Mouse (Mus musculus) heart, adult 11 months (tissue): ENCODE measurements around the gene Carm1.
A peak's percentile ranks its signal among the peaks of the same experiment; 100 is the strongest.
"Not testable (repeated sequence)": the region's sequence is repeated elsewhere in the genome, so short reads cannot be mapped to it uniquely, and the experiment has no call there.

Experiments
- DNase-seq: peaks from one replicate; pipeline ENCODE4 v3.0.0; 2022

Carm1 gene

GRCm38 (mm10) chr9:21539981-21540753 lies 6.5 kb upstream of the Carm1 start:
- DNase-seq = no peak

- not testable (repeated sequence) for DNase-seq
These were observed 4.7 kb upstream of the Carm1 start for GRCm38 (mm10) chr9:21542001-21542400.

- peak; percentile 93 for DNase-seq
These were observed 1.3 kb upstream of the Carm1 start for GRCm38 (mm10) chr9:21545351-21545915.

- peak; percentile 100 for DNase-seq
These were observed 542 bp upstream of the Carm1 start for GRCm38 (mm10) chr9:21545916-21546788.

DNA sequence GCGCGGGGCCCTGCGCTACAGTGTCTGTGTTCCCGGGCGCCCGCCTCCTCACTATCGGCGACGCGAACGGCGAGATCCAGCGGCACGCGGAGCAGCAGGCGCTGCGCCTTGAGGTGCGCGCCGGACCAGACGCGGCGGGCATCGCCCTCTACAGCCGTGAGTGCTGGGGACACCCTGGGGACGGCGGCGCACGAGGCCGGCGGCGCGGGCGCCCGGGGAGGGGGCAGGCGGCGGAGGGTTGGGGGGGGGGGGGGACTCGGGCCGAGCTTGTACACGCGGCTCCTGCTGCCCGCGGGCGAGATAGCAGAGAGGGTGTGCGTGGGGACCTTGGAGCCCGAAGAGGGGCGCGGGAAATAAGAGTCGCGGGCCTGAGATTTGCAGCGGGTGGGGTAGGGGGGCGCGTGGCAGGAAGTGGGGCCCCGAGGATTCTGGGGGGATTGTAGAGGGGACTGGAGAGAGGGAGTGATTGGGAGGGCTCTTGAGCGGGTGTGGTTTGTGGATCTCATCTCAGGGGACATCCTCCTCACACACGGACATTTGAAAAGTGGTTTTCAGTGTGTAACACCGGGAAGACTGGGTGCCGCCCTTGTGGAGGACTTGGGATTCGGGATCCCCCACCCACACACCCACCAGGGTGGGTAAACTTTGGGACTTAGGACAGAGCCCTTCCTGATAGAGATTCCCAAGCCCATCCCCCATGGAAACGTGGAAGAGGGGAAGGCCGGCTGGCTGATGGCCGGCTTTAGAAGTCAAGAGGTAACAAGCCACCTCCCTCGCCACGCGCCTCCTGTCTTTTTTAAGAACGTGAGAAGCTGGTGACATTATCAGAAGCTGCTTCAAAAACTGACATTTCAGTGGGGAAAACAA lies 614 bp downstream of the Carm1 start:
- DNase-seq = peak; percentile 97

GRCm38 (mm10) chr9:21551049-21551448 lies 4.4 kb downstream of the Carm1 start:
- no peak for DNase-seq

DNA sequence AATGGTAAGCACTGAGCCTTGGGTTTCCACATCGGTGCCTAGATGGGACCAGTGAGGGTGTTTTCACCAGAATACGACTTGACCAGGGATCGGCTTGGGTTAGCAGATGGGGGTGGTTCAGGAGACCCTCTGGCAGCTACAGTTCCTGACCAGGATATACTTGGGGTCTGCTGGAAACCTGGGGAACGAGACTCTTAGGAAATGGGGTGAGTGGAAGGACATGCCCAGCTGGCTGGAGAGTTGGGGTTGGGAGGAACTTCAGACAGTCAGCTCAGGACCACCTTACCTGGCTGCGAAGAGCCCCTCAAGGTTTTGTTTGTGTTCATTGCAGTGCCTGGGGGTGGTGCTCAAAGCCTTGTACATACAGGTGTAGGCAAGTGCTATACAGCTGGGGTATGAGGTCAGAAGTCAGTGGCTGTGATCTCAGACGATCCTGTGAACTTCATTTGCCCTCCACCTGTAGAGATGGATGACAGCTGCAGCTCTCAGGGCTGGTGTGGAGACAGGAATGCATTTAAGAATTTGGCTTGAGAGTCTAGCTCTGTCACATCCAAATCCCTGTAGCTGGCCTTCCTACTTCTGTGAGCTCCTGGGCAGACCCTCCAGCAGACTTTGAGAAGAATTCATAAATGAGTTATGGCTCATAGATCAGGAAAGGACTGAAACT lies 7.0 kb downstream of the Carm1 start:
- no peak for DNase-seq

GRCm38 (mm10) chr9:21555198-21555742 lies 8.6 kb downstream of the Carm1 start:
- no peak for DNase-seq

GRCm38 (mm10) chr9:21556996-21557395 lies 10.3 kb downstream of the Carm1 start:
- no peak for DNase-seq

DNA sequence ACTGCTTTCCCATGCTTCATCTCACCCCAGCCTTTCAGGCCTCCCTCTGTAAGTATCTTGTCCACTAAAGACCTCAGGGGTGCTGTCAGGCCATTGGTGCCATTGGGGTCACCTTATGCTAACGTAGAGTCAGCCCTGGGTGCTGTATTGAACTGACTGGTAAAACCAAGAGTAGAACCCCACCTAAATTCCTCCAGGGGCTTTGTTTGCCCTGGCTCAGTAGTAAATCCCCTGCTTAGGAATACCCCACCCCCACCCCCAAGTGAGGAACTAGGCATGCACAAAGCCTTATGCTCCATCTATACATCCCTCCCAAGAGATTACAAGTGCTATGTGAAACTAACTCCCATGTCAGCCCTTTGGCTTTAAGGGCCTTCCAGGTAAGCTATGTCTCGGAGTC lies 10.9 kb downstream of the Carm1 start:
- no peak for DNase-seq

DNA sequence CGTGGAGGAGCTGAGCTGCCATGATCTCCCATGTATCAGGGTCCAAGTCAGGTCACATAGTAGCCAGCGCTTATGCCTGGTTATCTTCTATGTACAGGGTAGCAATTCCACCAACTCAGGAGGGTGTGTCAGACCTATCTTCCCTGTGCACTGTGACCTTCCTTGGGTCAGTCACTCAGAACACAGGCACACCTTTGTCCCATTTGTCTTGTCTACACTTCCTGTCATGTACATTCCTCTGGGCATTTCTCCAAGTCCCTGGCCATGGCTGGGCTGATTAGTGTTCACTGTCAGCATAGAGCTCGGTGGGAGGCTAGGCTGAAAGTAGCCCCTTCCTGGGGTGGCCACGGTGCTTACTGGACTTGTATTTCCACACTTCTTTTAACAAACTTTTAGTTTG lies 11.7 kb downstream of the Carm1 start:
- no peak for DNase-seq

GRCm38 (mm10) chr9:21559151-21559550 lies 12.5 kb downstream of the Carm1 start:
- DNase-seq = no peak

DNA sequence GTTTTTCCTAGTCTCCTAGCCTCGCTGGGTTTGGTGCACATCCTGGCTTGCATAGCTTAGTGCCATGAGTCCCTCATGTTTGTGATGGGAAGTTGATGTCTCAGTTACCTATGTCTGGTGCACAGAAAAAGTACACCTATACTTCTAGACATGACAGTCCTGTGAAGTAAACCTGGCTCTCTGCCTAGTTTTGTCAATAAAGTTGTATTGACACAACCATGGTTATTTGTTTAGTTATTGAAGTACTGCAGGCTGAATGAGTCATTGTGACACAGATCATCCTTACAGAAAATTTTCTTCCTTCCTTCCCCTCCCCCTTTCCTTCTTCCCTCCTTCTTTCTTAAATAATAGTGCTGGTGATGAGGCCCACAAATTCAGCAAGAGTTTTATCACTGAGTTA lies 17.7 kb downstream of the Carm1 start:
- no peak for DNase-seq

GRCm38 (mm10) chr9:21565004-21565586 lies 18.4 kb downstream of the Carm1 start:
- no peak for DNase-seq

DNA sequence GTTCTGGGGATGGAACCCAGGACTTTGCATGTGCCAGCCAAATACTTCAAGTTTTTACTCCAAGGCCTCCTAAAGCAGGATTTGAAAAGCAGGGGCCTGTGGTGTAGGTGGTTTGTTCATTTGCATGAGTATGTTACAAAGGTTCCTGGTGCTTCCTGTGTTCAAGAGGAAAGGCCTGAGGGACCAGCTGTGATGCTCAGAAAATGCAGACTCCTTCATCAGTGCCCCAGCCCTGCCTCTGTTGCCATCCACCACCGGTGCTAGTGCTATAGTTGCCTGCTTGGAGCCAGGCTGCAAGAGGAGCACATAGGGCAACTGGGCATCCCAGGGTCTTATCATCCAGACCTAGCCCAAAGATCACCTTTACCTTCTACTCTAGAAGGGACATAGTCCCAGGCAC lies 19.8 kb downstream of the Carm1 start:
- no peak for DNase-seq

DNA sequence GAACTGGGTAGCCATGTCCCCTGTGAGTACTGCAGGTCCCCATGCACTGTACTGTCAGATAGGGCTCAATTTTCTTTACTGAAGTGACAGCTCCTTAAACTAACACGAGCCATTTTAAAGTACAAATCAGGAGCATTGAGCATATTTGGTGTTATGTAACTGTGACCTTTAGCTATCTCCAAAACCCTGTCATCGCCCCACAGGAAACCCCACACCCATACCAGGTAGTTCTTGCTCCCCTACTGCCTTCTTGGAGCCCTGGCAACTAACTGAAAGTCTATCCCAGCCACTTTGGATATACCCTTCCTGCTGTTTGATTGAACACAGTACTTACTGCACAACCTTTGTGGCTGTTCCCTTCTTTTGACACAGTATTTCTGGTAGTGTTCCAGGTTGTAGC lies 20.4 kb downstream of the Carm1 start:
- no peak for DNase-seq

GRCm38 (mm10) chr9:21568657-21569255 lies 22.1 kb downstream of the Carm1 start:
- no peak for DNase-seq

- DNase-seq = peak; percentile 95
These were observed 27.5 kb downstream of the Carm1 start for GRCm38 (mm10) chr9:21574012-21574801.

GRCm38 (mm10) chr9:21575253-21575652 lies 28.6 kb downstream of the Carm1 start:
- no peak for DNase-seq

GRCm38 (mm10) chr9:21576286-21576685 lies 29.6 kb downstream of the Carm1 start:
- DNase-seq = no peak
